Mouse (Mus musculus) CH12.LX (cell line): Measurements from ENCODE around the gene P2ry14. TPM values are rescaled to one million over a fixed set of nuclear protein-coding genes. Genes with fewer than 3 reads are reported as not detected.

Experiments
- DNase-seq: peaks from one replicate; pipeline ENCODE4 v3.0.0-alpha.2; 2013; ENCODE audit errors: extremely low read depth
- H3K27ac ChIP-seq: 2 replicates; pipeline ENCODE4 v1.5.1; 2012; ENCODE audit warnings: low read depth, mild to moderate bottlenecking, control low read depth, moderate library complexity; ENCODE audit not compliant: insufficient read depth
- H3K27me3 ChIP-seq: replicated peaks from 2 replicates; pipeline ENCODE3; 2012; ENCODE audit warnings: inconsistent platforms
- H3K36me3 ChIP-seq, 2 experiments: replicated peaks in 1 of 2; 2 replicates each; pipeline versions ENCODE3 to v1.6.1; 2012; ENCODE audit warnings: inconsistent platforms in 1 of 2, low read length in 1 of 2, mild to moderate bottlenecking in 1 of 2, mixed read lengths in 1 of 2, moderate library complexity in 1 of 2; ENCODE audit not compliant: control insufficient read depth in 1 of 2, insufficient read depth in 1 of 2
- H3K4me1 ChIP-seq, 2 experiments: 2 replicates each; pipeline ENCODE4 v1.6.1; 2012; ENCODE audit warnings: inconsistent platforms in 1 of 2, moderate library complexity in 1 of 2; ENCODE audit not compliant: insufficient read depth in 2 of 2, control insufficient read depth in 1 of 2
- H3K4me2 ChIP-seq: 2 replicates; pipeline ENCODE4 v1.6.1; 2012; ENCODE audit warnings: low read depth, mild to moderate bottlenecking, control low read depth; ENCODE audit not compliant: poor library complexity, insufficient read depth, severe bottlenecking
- H3K4me3 ChIP-seq, 3 experiments: fragments of 150-350 bp in 1 of 3; sonication (generic) in 1 of 3; replicated peaks in 1 of 3; 2 replicates each; pipeline versions ENCODE3 to v1.5.1; 2011 to 2012; ENCODE audit warnings: low read depth in 2 of 3, low read length in 2 of 3, mild to moderate bottlenecking in 2 of 3, moderate library complexity in 2 of 3, control low read depth in 1 of 3, improper control_type of control experiment in 1 of 3, inconsistent platforms in 1 of 3, mixed read lengths in 1 of 3; ENCODE audit not compliant: poor library complexity in 1 of 3
- H3K79me2 ChIP-seq: replicated peaks from 2 replicates; pipeline ENCODE4 v1.6.1; 2012; ENCODE audit warnings: mild to moderate bottlenecking, moderate library complexity; ENCODE audit not compliant: control insufficient read depth, poor library complexity, insufficient read depth, severe bottlenecking; ENCODE audit errors: extremely low read depth
- H3K9ac ChIP-seq: 2 replicates; pipeline ENCODE4 v1.6.1; 2012; ENCODE audit warnings: low read depth, mild to moderate bottlenecking, control low read depth, moderate library complexity; ENCODE audit not compliant: insufficient read depth
- H3K9me3 ChIP-seq: replicated peaks from 2 replicates; pipeline ENCODE3; 2012; ENCODE audit warnings: low read length, inconsistent platforms, mixed read lengths
- BHLHE40 ChIP-seq: IDR thresholded peaks from 2 replicates; pipeline ENCODE4 v1.6.1; 2011; ENCODE audit warnings: mild to moderate bottlenecking, low read depth, low read length, improper control_type of control experiment
- ELF1 ChIP-seq: IDR thresholded peaks from 2 replicates; pipeline ENCODE4 v1.6.1; 2014; ENCODE audit warnings: low read depth, mild to moderate bottlenecking, inconsistent platforms, low read length, improper control_type of control experiment
- ETS1 ChIP-seq: conservative IDR thresholded peaks from 2 replicates; pipeline ENCODE4 v1.6.1; 2012; ENCODE audit warnings: low read depth, mild to moderate bottlenecking, inconsistent platforms, low read length, improper control_type of control experiment, moderate library complexity
- GABPA ChIP-seq: IDR thresholded peaks from 2 replicates; pipeline ENCODE4 v1.6.1; 2012; ENCODE audit warnings: low read depth, low read length, improper control_type of control experiment, inconsistent platforms; ENCODE audit not compliant: insufficient replicate concordance
- JUND ChIP-seq: conservative IDR thresholded peaks from 2 replicates; pipeline ENCODE4 v1.6.1; 2011; ENCODE audit warnings: low read depth, low read length, improper control_type of control experiment
- KAT2A ChIP-seq: IDR thresholded peaks from 2 replicates; pipeline ENCODE4 v1.6.1; 2012; ENCODE audit warnings: low read length, improper control_type of control experiment, inconsistent platforms; ENCODE audit not compliant: insufficient replicate concordance
- MAFK ChIP-seq: IDR thresholded peaks from 2 replicates; pipeline ENCODE4 v1.6.1; 2011; ENCODE audit warnings: low read length, improper control_type of control experiment; ENCODE audit not compliant: insufficient replicate concordance
- MXI1 ChIP-seq: IDR thresholded peaks from 2 replicates; pipeline ENCODE4 v1.6.1; 2011; ENCODE audit warnings: mild to moderate bottlenecking, low read depth, low read length, improper control_type of control experiment
- MYC ChIP-seq: IDR thresholded peaks from 2 replicates; pipeline ENCODE4 v1.6.1; 2011; ENCODE audit warnings: low read depth, mild to moderate bottlenecking, improper control_type of control experiment, low read length
- NELFE ChIP-seq: IDR thresholded peaks from 2 replicates; pipeline ENCODE4 v1.6.1; 2011; ENCODE audit warnings: low read depth, low read length, improper control_type of control experiment
- PAX5 ChIP-seq: IDR thresholded peaks from 2 replicates; pipeline ENCODE4 v1.6.1; 2012; ENCODE audit warnings: low read length, inconsistent platforms, mixed read lengths
- POLR2A ChIP-seq: IDR thresholded peaks from 2 replicates; pipeline ENCODE4 v1.6.1; 2011; ENCODE audit warnings: low read depth, mild to moderate bottlenecking, improper control_type of control experiment, low read length
- POLR2AphosphoS2 ChIP-seq: IDR thresholded peaks from 2 replicates; pipeline ENCODE4 v1.6.1; 2011; ENCODE audit warnings: low read depth, low read length, improper control_type of control experiment
- SIN3A ChIP-seq: IDR thresholded peaks from 2 replicates; pipeline ENCODE4 v1.6.1; 2012; ENCODE audit warnings: low read length, improper control_type of control experiment, inconsistent platforms
- TCF12 ChIP-seq: IDR thresholded peaks from 2 replicates; pipeline ENCODE4 v1.6.1; 2014; ENCODE audit warnings: low read depth, mild to moderate bottlenecking, inconsistent platforms, low read length, improper control_type of control experiment
- UBTF ChIP-seq: IDR thresholded peaks from 2 replicates; pipeline ENCODE4 v1.6.1; 2012; ENCODE audit warnings: low read depth, mild to moderate bottlenecking, inconsistent platforms, low read length, improper control_type of control experiment, moderate library complexity
- USF1 ChIP-seq: IDR thresholded peaks from 2 replicates; pipeline ENCODE4 v1.6.1; 2014; ENCODE audit warnings: low read depth, mild to moderate bottlenecking, inconsistent platforms, low read length, improper control_type of control experiment
- ZC3H11A ChIP-seq: IDR thresholded peaks from 2 replicates; pipeline ENCODE4 v1.6.1; 2012; ENCODE audit warnings: low read depth, mild to moderate bottlenecking, inconsistent platforms, low read length, improper control_type of control experiment
- ZKSCAN1 ChIP-seq: IDR thresholded peaks from 2 replicates; pipeline ENCODE4 v1.6.1; 2012; ENCODE audit warnings: low read depth, inconsistent platforms, low read length, improper control_type of control experiment, borderline replicate concordance
- ZMIZ1 ChIP-seq: IDR thresholded peaks from 2 replicates; pipeline ENCODE4 v1.6.1; 2012; ENCODE audit warnings: low read depth, mild to moderate bottlenecking, inconsistent platforms, low read length, improper control_type of control experiment
- ZNF384 ChIP-seq: IDR thresholded peaks from 2 replicates; pipeline ENCODE4 v1.6.1; 2012; ENCODE audit warnings: low read depth, low read length, improper control_type of control experiment, inconsistent platforms
- dilution Hi-C: fragments of 300-500 bp; cut with MboI; formaldehyde crosslinking; loops from 2 replicates; pipeline ENCODE4 v1.14.3; 2020; ENCODE audit warnings: low sequenced_read_pairs; ENCODE audit not compliant: extremely low pct_unique_long_range_greater_than_20kb, extremely low pct_ligation_motif_present
- in situ Hi-C: fragments of 300-500 bp; cut with MboI; formaldehyde crosslinking; loops from 3 replicates; pipeline ENCODE4 v1.14.3; 2019; ENCODE audit warnings: low sequenced_read_pairs, low pct_ligation_motif_present, low pct_unique_long_range_greater_than_20kb, mixed read lengths
- polyA plus RNA-seq: library from polyadenylated mRNA; unstranded; fragments of >175 nt; gene quantifications from 2 replicates; pipeline ENCODE4 v1.2.1, GENCODE M21; 2012; ENCODE audit warnings: low read depth; ENCODE audit not compliant: insufficient read length
- total RNA-seq, 2 experiments: library from RNA; depleted of rRNA; stranded (reverse); fragments of 300-350 nt in 1 of 2; fragments of >200 nt in 1 of 2; gene quantifications; 2 replicates each; pipeline ENCODE4 v1.2.3; 2012 to 2014

The P2ry14 gene
- total and polyA plus RNA-seq, 3 experiments, result 0.20 to 0.34 (median 0.24) TPM

DNA sequence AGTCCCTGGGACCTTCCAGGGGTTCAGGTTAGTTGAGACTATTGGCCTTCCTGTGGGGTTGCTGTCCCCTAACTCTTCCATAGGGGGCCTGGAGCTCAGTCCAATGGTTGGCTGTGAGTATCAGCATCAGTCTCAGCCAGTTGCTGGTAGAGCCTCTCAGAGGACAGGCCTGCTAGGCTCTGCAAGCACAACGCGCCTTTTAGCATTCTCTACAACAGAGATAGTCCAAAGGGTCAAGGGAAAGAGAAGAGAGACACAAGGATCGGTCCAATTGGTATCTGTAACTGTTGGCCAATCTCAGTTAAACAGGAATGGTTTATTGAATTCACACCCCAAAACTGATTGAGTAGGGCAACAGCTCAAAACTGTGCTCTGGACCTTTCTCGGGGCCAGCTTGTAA, 46.0 kb downstream of the P2ry14 start:
- no peak overlapping the region for H3K4me2 ChIP-seq
- no peak overlapping the region for H3K27ac ChIP-seq
- in situ Hi-C loops (no loop called here), dilution Hi-C loops (no loop called here)
- no peak overlapping the region for H3K4me3 ChIP-seq
- H3K36me3 ChIP-seq, result peaks cover 0 to 5% of the 10 kb centered on the region in 2 experiments
- no peak for DNase-seq
- H3K79me2 ChIP-seq, result no peaks in the 10 kb centered on the region
- TF ChIP-seq BHLHE40 (no peak), ZKSCAN1 (no peak), JUND (no peak), MXI1 (no peak)
- H3K4me1 ChIP-seq, result peaks cover 0 to 29% of the 10 kb centered on the region in 2 experiments; a peak in 2 of 4 replicates
- H3K27me3 ChIP-seq, result no peaks in the 10 kb centered on the region
- H3K9ac ChIP-seq, result no peak overlapping the region
- peaks cover 4% of the 10 kb centered on the region for H3K9me3 ChIP-seq

- H3K9ac ChIP-seq, result no peak overlapping the region
- TF ChIP-seq NELFE (no peak), POLR2A (no peak), POLR2AphosphoS2 (no peak), BHLHE40 (no peak), UBTF (no peak), TCF12 (no peak), USF1 (no peak), ZMIZ1 (no peak), ELF1 (no peak), ETS1 (no peak), ZNF384 (no peak), ZC3H11A (no peak), GABPA (no peak), SIN3A (no peak), KAT2A (no peak), ZKSCAN1 (no peak), MAFK (no peak), MYC (no peak), PAX5 (no peak)
- no peaks in the 10 kb centered on the region for H3K27me3 ChIP-seq
- H3K36me3 ChIP-seq, result peaks cover 3 to 12% of the 10 kb centered on the region in 2 experiments
- no peak overlapping the region for H3K4me2 ChIP-seq
- DNase-seq, result no peak
- H3K79me2 ChIP-seq, result no peaks in the 10 kb centered on the region; the same call in 1 of the 2 replicates
- H3K4me3 ChIP-seq, result no peak overlapping the region
- in situ Hi-C loops, result no loop called here
- dilution Hi-C loops, result no loop called here
- peaks cover 12% of the 10 kb centered on the region for H3K9me3 ChIP-seq
- peaks cover 4 to 43% of the 10 kb centered on the region in 2 experiments; a peak in 3 of 4 replicates for H3K4me1 ChIP-seq
- H3K27ac ChIP-seq, result no peak overlapping the region
These were observed 49.0 kb downstream of the P2ry14 start for GRCm38 (mm10) chr3:59104462-59104861.
